Comparison of ENCODE assay signal across 11 mouse cellular contexts in genomic region chr9:15030771-15031170, GRCm38 (mm10). TPM values are rescaled to one million over a fixed set of nuclear protein-coding genes. Genes with fewer than 3 reads are reported as not detected.
DNase-seq lines count a peak whose midpoint lies in the region; ATAC-seq and TF ChIP-seq lines count a peak whose summit lies in the region.
"Had no signal": no experiment of that assay in that cellular context is flagged by ENCODE, and none has a peak within 500 bp of the region (broad histone marks: within the 10 kb centered on the region; RNA-seq: fewer than 3 reads in every experiment).

No protein-coding gene starts in this region.

- TF ChIP-seq EP300 in stomach, postnatal 0 days (optimal IDR thresholded peaks at IDR 0.05), result no peak

- H3K36me3 ChIP-seq in embryonic facial prominence, embryonic 14.5 days (ENCODE audit: control insufficient read depth, insufficient read depth, low read length), result no peaks in the 10 kb centered on the region
- H3K36me3 ChIP-seq in embryonic facial prominence, embryonic 10.5 days (replicated peaks), result peaks cover 44% of the 10 kb centered on the region
- 0 out of 2 replicates have a peak, but pooled peaks cover 6% of the 10 kb centered on the region for H3K36me3 ChIP-seq in midbrain, postnatal 0 days (ENCODE audit: insufficient read depth, low read length)
- H3K36me3 ChIP-seq in midbrain, embryonic 15.5 days (replicated peaks), result no peaks in the 10 kb centered on the region
- H3K36me3 ChIP-seq in testis, adult 2 months (ENCODE audit: control insufficient read depth, insufficient read depth, low read length), result no peaks in the 10 kb centered on the region
- H3K36me3 ChIP-seq in stomach, postnatal 0 days (ENCODE audit: control insufficient read depth, insufficient read depth, low read length), result no peaks in the 10 kb centered on the region

- intact Hi-C loops in heart, postnatal 25 days (cut with DNase I), result loop anchor here (5.0 kb wide), 1 partner anchor 142 kb away; no protein-coding TSS in a partner anchor

- 0 out of 2 replicates have a peak overlapping the region, but pooled peaks have one; percentile 9 for H3K9ac ChIP-seq in embryonic facial prominence, embryonic 14.5 days (ENCODE audit: low read depth, low read length)
- no peak overlapping the region for H3K9ac ChIP-seq in midbrain, postnatal 0 days (replicated peaks; ENCODE audit: low read length, poor library complexity, severe bottlenecking)
- H3K9ac ChIP-seq in midbrain, embryonic 15.5 days, result no peak overlapping the region
- no peak overlapping the region for H3K9ac ChIP-seq in stomach, postnatal 0 days (ENCODE audit: low read length)
- H3K9ac ChIP-seq: midbrain, embryonic 12.5 days had no signal

- H3K4me3 ChIP-seq in embryonic facial prominence, embryonic 14.5 days (ENCODE audit: low read depth, low read length), result no peak overlapping the region
- H3K4me3 ChIP-seq in embryonic facial prominence, embryonic 10.5 days, result no peak overlapping the region
- no peak overlapping the region for H3K4me3 ChIP-seq in midbrain, postnatal 0 days (ENCODE audit: low read depth, low read length)
- no peak overlapping the region for H3K4me3 ChIP-seq in midbrain, embryonic 15.5 days
- no peak overlapping the region for H3K4me3 ChIP-seq in testis, adult 2 months (ENCODE audit: control insufficient read depth, low read depth, low read length)
- H3K4me3 ChIP-seq in stomach, postnatal 0 days (ENCODE audit: low read depth, low read length), result no peak overlapping the region
- H3K4me3 ChIP-seq: midbrain, embryonic 12.5 days had no signal

- no peak overlapping the region for H3K27ac ChIP-seq in embryonic facial prominence, embryonic 14.5 days (replicated peaks; ENCODE audit: low read depth, low read length)
- no peak overlapping the region for H3K27ac ChIP-seq in embryonic facial prominence, embryonic 10.5 days (replicated peaks)
- H3K27ac ChIP-seq in midbrain, postnatal 0 days (ENCODE audit: low read depth, low read length), result no peak overlapping the region
- H3K27ac ChIP-seq in midbrain, embryonic 15.5 days, result no peak overlapping the region
- peak overlapping the region; percentile 16 for H3K27ac ChIP-seq in testis, adult 2 months (ENCODE audit: control insufficient read depth, insufficient read depth, low read depth, low read length)
- H3K27ac ChIP-seq in stomach, postnatal 0 days (replicated peaks), result no peak overlapping the region
- H3K27ac ChIP-seq: midbrain, embryonic 12.5 days had no signal

- H3K27me3 ChIP-seq in embryonic facial prominence, embryonic 14.5 days (replicated peaks; ENCODE audit: control insufficient read depth, insufficient read depth, low read length), result no peaks in the 10 kb centered on the region
- no peaks in the 10 kb centered on the region for H3K27me3 ChIP-seq in embryonic facial prominence, embryonic 10.5 days (replicated peaks; ENCODE audit: low read depth, poor library complexity, severe bottlenecking)
- H3K27me3 ChIP-seq in midbrain, postnatal 0 days (ENCODE audit: insufficient read depth, low read length), result no peaks in the 10 kb centered on the region
- no peaks in the 10 kb centered on the region for H3K27me3 ChIP-seq in midbrain, embryonic 15.5 days (replicated peaks)
- no peaks in the 10 kb centered on the region for H3K27me3 ChIP-seq in testis, adult 2 months (ENCODE audit: control insufficient read depth, insufficient read depth, low read length)
- no peaks in the 10 kb centered on the region for H3K27me3 ChIP-seq in stomach, postnatal 0 days (ENCODE audit: control insufficient read depth, insufficient read depth, low read length)
- H3K27me3 ChIP-seq: CH12.LX; midbrain, embryonic 12.5 days had no signal

- no peak for TF ChIP-seq POLR2A in testis, adult 2 months (IDR thresholded peaks at IDR 0.05; ENCODE audit: control insufficient read depth, low read depth, low read length)

- no peaks in the 10 kb centered on the region for H3K4me1 ChIP-seq in embryonic facial prominence, embryonic 14.5 days (ENCODE audit: control insufficient read depth, insufficient read depth, low read length)
- H3K4me1 ChIP-seq in embryonic facial prominence, embryonic 10.5 days, result no peaks in the 10 kb centered on the region
- H3K4me1 ChIP-seq in midbrain, postnatal 0 days (ENCODE audit: insufficient read depth, low read length), result no peaks in the 10 kb centered on the region
- no peaks in the 10 kb centered on the region; the same call in 1 of the 2 replicates for H3K4me1 ChIP-seq in midbrain, embryonic 15.5 days
- H3K4me1 ChIP-seq in testis, adult 2 months (ENCODE audit: control insufficient read depth, insufficient read depth, low read length), result no peaks in the 10 kb centered on the region
- H3K4me1 ChIP-seq in stomach, postnatal 0 days (replicated peaks; ENCODE audit: control insufficient read depth, insufficient read depth), result no peaks in the 10 kb centered on the region

- no peak for DNase-seq in embryonic facial prominence, embryonic 14.5 days (ENCODE audit: low spot score)
- no peak for DNase-seq in embryonic facial prominence, embryonic 10.5 days (ENCODE audit: low spot score)
- peak; percentile 57 for DNase-seq in midbrain, postnatal 0 days (ENCODE audit: low spot score)
- DNase-seq in heart, postnatal 25 days (ENCODE audit: low spot score), result peak; percentile 36
- DNase-seq in stomach, postnatal 0 days (ENCODE audit: low spot score), result no peak
- DNase-seq: layer of hippocampus, adult 9-11 months had no signal

- no peaks in the 10 kb centered on the region for H3K9me3 ChIP-seq in embryonic facial prominence, embryonic 14.5 days (ENCODE audit: control insufficient read depth, low read length)
- H3K9me3 ChIP-seq in embryonic facial prominence, embryonic 10.5 days, result peaks cover 5% of the 10 kb centered on the region; the same call in 1 of the 2 replicates
- H3K9me3 ChIP-seq in midbrain, postnatal 0 days (ENCODE audit: low read length), result no peaks in the 10 kb centered on the region
- no peaks in the 10 kb centered on the region for H3K9me3 ChIP-seq in midbrain, embryonic 15.5 days
- no peaks in the 10 kb centered on the region for H3K9me3 ChIP-seq in stomach, postnatal 0 days (ENCODE audit: control insufficient read depth, low read length)
- H3K9me3 ChIP-seq: midbrain, embryonic 12.5 days had no signal

- ATAC-seq in embryonic facial prominence, embryonic 14.5 days (ENCODE audit: low read depth), result no peak
- ATAC-seq in midbrain, postnatal 0 days (ENCODE audit: low FRiP score), result no peak
- no peak for ATAC-seq in midbrain, embryonic 15.5 days (replicated peaks)
- ATAC-seq in CD4-positive, CD25-positive, alpha-beta regulatory T cell, adult 4 months, result no peak
- no peak for ATAC-seq in stomach, postnatal 0 days (ENCODE audit: low FRiP score, low TSS enrichment)

- WGBS in embryonic facial prominence, embryonic 14.5 days, result 60% methylated on average over 8 of the region's 8 CpGs
- 89% methylated on average over 8 of the region's 8 CpGs for WGBS in embryonic facial prominence, embryonic 10.5 days
- 79% methylated on average over 8 of the region's 8 CpGs for WGBS in midbrain, postnatal 0 days
- WGBS in midbrain, embryonic 15.5 days, result 82% methylated on average over 8 of the region's 8 CpGs
- whole genome bisulfite sequencing in stomach, postnatal 0 days, result 49% methylated on average over 8 of the region's 8 CpGs

- TF ChIP-seq CTCF in midbrain, postnatal 0 days (IDR thresholded peaks at IDR 0.05), result no peak
- TF ChIP-seq CTCF in testis, adult 2 months (IDR thresholded peaks at IDR 0.05; ENCODE audit: control insufficient read depth, insufficient read depth, insufficient replicate concordance, low read depth, low read length), result no peak
- no peak for TF ChIP-seq CTCF in stomach, postnatal 0 days (IDR thresholded peaks at IDR 0.05; ENCODE audit: low read depth)

- H3K4me2 ChIP-seq in embryonic facial prominence, embryonic 14.5 days (ENCODE audit: low read depth, low read length), result no peak overlapping the region
- H3K4me2 ChIP-seq in midbrain, postnatal 0 days (ENCODE audit: low read depth, low read length, poor library complexity, severe bottlenecking), result no peak overlapping the region
- no peak overlapping the region for H3K4me2 ChIP-seq in midbrain, embryonic 15.5 days
- no peak overlapping the region for H3K4me2 ChIP-seq in stomach, postnatal 0 days (replicated peaks; ENCODE audit: low read depth)
- H3K4me2 ChIP-seq: midbrain, embryonic 12.5 days had no signal

RNA-seq across cellular contexts. Expression of gene Panx1, which starts 14.5 kb away (rescaled TPM):
- polyA plus RNA-seq in embryonic facial prominence, embryonic 14.5 days (2014; fragmentation: Nextera tagmentation; extraction: Ambion mirVana), result 48.3 and 53.9 TPM in 2 replicates
- 68.7 and 70.9 TPM in 2 replicates for polyA plus RNA-seq in embryonic facial prominence, embryonic 10.5 days (2016; fragmentation: Nextera tagmentation; extraction: Ambion mirVana)
- total RNA-seq in midbrain, postnatal 0 days (2014; rRNA removed), result 136 and 143 TPM in 2 replicates
- polyA plus RNA-seq in midbrain, postnatal 0 days (2015; fragmentation: Nextera tagmentation; extraction: Ambion mirVana), result 154 and 157 TPM in 2 replicates
- polyA plus RNA-seq in midbrain, embryonic 15.5 days (2015; fragmentation: Nextera tagmentation; extraction: Ambion mirVana), result 207 and 233 TPM in 2 replicates
- 1 to 10 TPM; 3.8 to 4.7 TPM for total RNA-seq in heart, postnatal 25 days (2021)
- polyA plus RNA-seq in testis, adult 2 months (2012; rRNA removed), result 2.4 and 2.5 TPM in 2 replicates
- 10 to 100 TPM; 16.1 to 23.4 TPM for polyA plus RNA-seq in CD4-positive, CD25-positive, alpha-beta regulatory T cell, adult 4 months (2017; shearing (Covaris generic))
- 27.8 and 28.1 TPM in 2 replicates for polyA plus RNA-seq in stomach, postnatal 0 days (2015; fragmentation: Nextera tagmentation; extraction: Ambion mirVana)

Comparison
In these comparisons a context has a peak if more than half of its experiments do, and no peak if none do; other contexts are left out.
1. DNase-seq: peak in midbrain, postnatal 0 days (single experiment) and heart, postnatal 25 days (single experiment); none in embryonic facial prominence, embryonic 14.5 days (single experiment), embryonic facial prominence, embryonic 10.5 days (single experiment) and stomach, postnatal 0 days (single experiment).